8 mouse cellular contexts compared by ENCODE assay signal in genomic region chr17:35232043-35232442, GRCm38 (mm10). TPM values are rescaled to one million over a fixed set of nuclear protein-coding genes. Genes with fewer than 3 reads are reported as not detected.
DNase-seq lines count a peak whose midpoint lies in the region; ATAC-seq and TF ChIP-seq lines count a peak whose summit lies in the region.

No protein-coding gene starts in this region.

- H3K27ac ChIP-seq in midbrain, postnatal 0 days (ENCODE audit: low read depth, low read length): no peak overlapping the region

- peaks cover 46% of the 10 kb centered on the region for H3K36me3 ChIP-seq in midbrain, postnatal 0 days (ENCODE audit: insufficient read depth, low read length)
- peaks cover 8% of the 10 kb centered on the region for H3K36me3 ChIP-seq in splenic B cell, adult 2 months (ENCODE audit: control insufficient read depth, insufficient read depth, low read length, poor library complexity, severe bottlenecking)

- H3K9me3 ChIP-seq in midbrain, postnatal 0 days (ENCODE audit: low read length): no peaks in the 10 kb centered on the region

- no peak overlapping the region for H3K4me3 ChIP-seq in midbrain, postnatal 0 days (ENCODE audit: low read depth, low read length)

- peaks cover 5% of the 10 kb centered on the region; the same call in 1 of the 2 replicates for H3K4me1 ChIP-seq in midbrain, postnatal 0 days (ENCODE audit: insufficient read depth, low read length)

- H3K9ac ChIP-seq in midbrain, postnatal 0 days (replicated peaks; ENCODE audit: low read length, poor library complexity, severe bottlenecking): no peak overlapping the region

- ATAC-seq in granulocyte monocyte progenitor cell, adult 5-6 weeks (replicated peaks; ENCODE audit: poor library complexity, severe bottlenecking): peak; percentile 17; the same call in 1 of the 2 replicates
- ATAC-seq in midbrain, postnatal 0 days (ENCODE audit: low FRiP score): no peak

- peak; percentile 82 to 95 for DNase-seq in adrenal gland, adult (ENCODE audit: inconsistent age in 2 of 2, low spot score in 1 of 2)
- DNase-seq in adrenal gland, adult 8-10 months: no peak
- peak; percentile 86 to 87 for DNase-seq in cerebellum, postnatal 36 days
- peak; percentile 89 for DNase-seq in kidney, adult 18-20 months
- peak; percentile 82 for DNase-seq in liver
- peak; percentile 86 for DNase-seq in midbrain, postnatal 0 days (ENCODE audit: low spot score)
- DNase-seq in splenic B cell, adult 2 months (ENCODE audit: low read depth, low spot score): peak; percentile 90

- peak; percentile 92 for TF ChIP-seq CTCF in midbrain, postnatal 0 days (IDR thresholded peaks at IDR 0.05)

- no peaks in the 10 kb centered on the region for H3K27me3 ChIP-seq in midbrain, postnatal 0 days (ENCODE audit: insufficient read depth, low read length)
- no peaks in the 10 kb centered on the region for H3K27me3 ChIP-seq in splenic B cell, adult 2 months (ENCODE audit: control insufficient read depth, insufficient read depth, low read length, poor library complexity, severe bottlenecking)

- H3K4me2 ChIP-seq in midbrain, postnatal 0 days (ENCODE audit: low read depth, low read length, poor library complexity, severe bottlenecking): no peak overlapping the region; the same call in 1 of the 2 replicates

- 10% methylated on average over 12 of the region's 12 CpGs for WGBS in midbrain, postnatal 0 days

RNA-seq across cellular contexts. Expression of gene Atp6v1g2, which starts 1.4 kb away (rescaled TPM):
- 10 to 100 TPM in 1 of 4 experiments, 1 to 10 TPM in 3; 5.5 to 12.1 (median 7.4) TPM for total RNA-seq in adrenal gland, adult 8-10 months (2022)
- 10.0 and 11.7 TPM in 2 replicates for total RNA-seq in granulocyte monocyte progenitor cell, adult 5-6 weeks (2014; fragmentation: Nextera tagmentation)
- 2.0 and 3.9 TPM in 2 replicates for total RNA-seq in granulocyte monocyte progenitor cell, adult 5-6 weeks (2017)
- 109 and 117 TPM in 2 replicates for total RNA-seq in midbrain, postnatal 0 days (2014; rRNA removed)
- polyA plus RNA-seq in midbrain, postnatal 0 days (2015; fragmentation: Nextera tagmentation; extraction: Ambion mirVana): 210 and 232 TPM in 2 replicates

RNA-seq across cellular contexts. Expression of gene Nfkbil1, which starts 3.5 kb away (rescaled TPM):
- 10 to 100 TPM; 17.4 to 20.2 (median 19.8) TPM for total RNA-seq in adrenal gland, adult 8-10 months (2022)
- 4.5 and 5.2 TPM in 2 replicates for total RNA-seq in granulocyte monocyte progenitor cell, adult 5-6 weeks (2014; fragmentation: Nextera tagmentation)
- 5.3 and 5.9 TPM in 2 replicates for total RNA-seq in granulocyte monocyte progenitor cell, adult 5-6 weeks (2017)
- 17.0 and 18.5 TPM in 2 replicates for total RNA-seq in midbrain, postnatal 0 days (2014; rRNA removed)
- 11.2 and 12.3 TPM in 2 replicates for polyA plus RNA-seq in midbrain, postnatal 0 days (2015; fragmentation: Nextera tagmentation; extraction: Ambion mirVana)

RNA-seq across cellular contexts. Expression of gene Ddx39b, which starts 9.5 kb away (rescaled TPM):
- 100 to 1,000 TPM; 181 to 239 (median 202) TPM for total RNA-seq in adrenal gland, adult 8-10 months (2022)
- total RNA-seq in granulocyte monocyte progenitor cell, adult 5-6 weeks (2014; fragmentation: Nextera tagmentation): 411 and 417 TPM in 2 replicates
- 175 and 187 TPM in 2 replicates for total RNA-seq in granulocyte monocyte progenitor cell, adult 5-6 weeks (2017)
- 261 and 288 TPM in 2 replicates for total RNA-seq in midbrain, postnatal 0 days (2014; rRNA removed)
- 320 and 329 TPM in 2 replicates for polyA plus RNA-seq in midbrain, postnatal 0 days (2015; fragmentation: Nextera tagmentation; extraction: Ambion mirVana)

RNA-seq across cellular contexts. Expression of gene Gm16181, which starts 11.4 kb away (rescaled TPM):
- total RNA-seq in adrenal gland, adult 8-10 months (2022): not detected
- total RNA-seq in granulocyte monocyte progenitor cell, adult 5-6 weeks (2014; fragmentation: Nextera tagmentation): not detected in 2 replicates
- 0.82 TPM in 1 of 2 replicates, not detected in the other for total RNA-seq in granulocyte monocyte progenitor cell, adult 5-6 weeks (2017)
- not detected in 2 replicates for total RNA-seq in midbrain, postnatal 0 days (2014; rRNA removed)
- polyA plus RNA-seq in midbrain, postnatal 0 days (2015; fragmentation: Nextera tagmentation; extraction: Ambion mirVana): 0.33 TPM in 1 of 2 replicates, not detected in the other

RNA-seq across cellular contexts. Expression of gene Lta, which starts 26.9 kb away (rescaled TPM):
- total RNA-seq in adrenal gland, adult 8-10 months (2022): 1 to 10 TPM in 1 of 4 experiments, under 1 TPM in 3; 0.28 to 1.1 (median 0.63) TPM
- total RNA-seq in granulocyte monocyte progenitor cell, adult 5-6 weeks (2014; fragmentation: Nextera tagmentation): not detected in 2 replicates
- total RNA-seq in granulocyte monocyte progenitor cell, adult 5-6 weeks (2017): not detected in 2 replicates
- total RNA-seq in midbrain, postnatal 0 days (2014; rRNA removed): 0.49 and 1.2 TPM in 2 replicates
- polyA plus RNA-seq in midbrain, postnatal 0 days (2015; fragmentation: Nextera tagmentation; extraction: Ambion mirVana): 0.98 and 1.2 TPM in 2 replicates
